Mouse (Mus musculus): ENCODE data around the gene Gm5169. TPM values are rescaled to one million over a fixed set of nuclear protein-coding genes. Genes with fewer than 3 reads are reported as not detected.

The Gm5169 gene
- not detected for total RNA-seq (2023)

GRCm38 (mm10) chrX:25301355-25301754 lies at the start of gene Gm5169:
Gene Gm5169, minus strand, starts transcription at chrX:25301455.

